Mouse (Mus musculus) forebrain, embryonic 16.5 days (tissue): ENCODE results near the gene Nxnl1. TPM values are rescaled to one million over a fixed set of nuclear protein-coding genes. Genes with fewer than 3 reads are reported as not detected.

ENCODE experiments used
- ATAC-seq: fragments of 200-750 bp; cut with Nextera tagmentation; 2 replicates; pipeline ENCODE4 v1.8.0; 2017; ENCODE audit warnings: mild to moderate bottlenecking, moderate library complexity
- H3K27ac ChIP-seq: fragments of 300-500 bp; sonication (generic); 2 replicates; pipeline ENCODE4 v1.5.1; 2014; ENCODE audit warnings: low read length, control low read depth
- H3K27me3 ChIP-seq: fragments of 300-500 bp; sonication (generic); replicated peaks from 2 replicates; pipeline ENCODE4 v1.6.1; 2014; ENCODE audit warnings: low read length; ENCODE audit not compliant: control insufficient read depth, insufficient read depth
- H3K36me3 ChIP-seq: fragments of 300-500 bp; sonication (generic); 2 replicates; pipeline ENCODE4 v1.6.1; 2014; ENCODE audit not compliant: control insufficient read depth, insufficient read depth
- H3K4me1 ChIP-seq: fragments of 300-500 bp; sonication (generic); replicated peaks from 2 replicates; pipeline ENCODE4 v1.6.1; 2014; ENCODE audit warnings: low read length; ENCODE audit not compliant: control insufficient read depth, insufficient read depth
- H3K4me2 ChIP-seq: fragments of 300-500 bp; sonication (generic); 2 replicates; pipeline ENCODE4 v1.6.1; 2014; ENCODE audit warnings: mild to moderate bottlenecking, low read length, control low read depth
- H3K4me3 ChIP-seq: fragments of 300-500 bp; sonication (generic); replicated peaks from 2 replicates; pipeline ENCODE4 v1.5.1; 2014; ENCODE audit warnings: mild to moderate bottlenecking, low read length, control low read depth
- H3K9ac ChIP-seq: fragments of 300-500 bp; sonication (generic); replicated peaks from 2 replicates; pipeline ENCODE4 v1.6.1; 2014; ENCODE audit warnings: low read depth, low read length, control low read depth
- H3K9me3 ChIP-seq: fragments of 300-500 bp; sonication (generic); 2 replicates; pipeline ENCODE4 v1.6.1; 2016; ENCODE audit warnings: low read length; ENCODE audit not compliant: control insufficient read depth
- WGBS: fragments of 180-500 bp; shearing (Covaris S2); extraction: QIAGEN DNeasy Blood & Tissue Kit; methylation state at CpG from one replicate; pipeline ENCODE4 v1.1.7; 2014; 5-methylcytosine and 5-hydroxymethylcytosine counted together
- polyA plus RNA-seq: library from polyadenylated mRNA; unstranded; fragments of >200 nt; fragmentation: Nextera tagmentation; extraction: Ambion mirVana; gene quantifications from 2 replicates; pipeline ENCODE4 v1.2.1, GENCODE M21; 2015

Gene Nxnl1
- polyA plus RNA-seq, 1 experiment from 2014 or later: not detected

DNA sequence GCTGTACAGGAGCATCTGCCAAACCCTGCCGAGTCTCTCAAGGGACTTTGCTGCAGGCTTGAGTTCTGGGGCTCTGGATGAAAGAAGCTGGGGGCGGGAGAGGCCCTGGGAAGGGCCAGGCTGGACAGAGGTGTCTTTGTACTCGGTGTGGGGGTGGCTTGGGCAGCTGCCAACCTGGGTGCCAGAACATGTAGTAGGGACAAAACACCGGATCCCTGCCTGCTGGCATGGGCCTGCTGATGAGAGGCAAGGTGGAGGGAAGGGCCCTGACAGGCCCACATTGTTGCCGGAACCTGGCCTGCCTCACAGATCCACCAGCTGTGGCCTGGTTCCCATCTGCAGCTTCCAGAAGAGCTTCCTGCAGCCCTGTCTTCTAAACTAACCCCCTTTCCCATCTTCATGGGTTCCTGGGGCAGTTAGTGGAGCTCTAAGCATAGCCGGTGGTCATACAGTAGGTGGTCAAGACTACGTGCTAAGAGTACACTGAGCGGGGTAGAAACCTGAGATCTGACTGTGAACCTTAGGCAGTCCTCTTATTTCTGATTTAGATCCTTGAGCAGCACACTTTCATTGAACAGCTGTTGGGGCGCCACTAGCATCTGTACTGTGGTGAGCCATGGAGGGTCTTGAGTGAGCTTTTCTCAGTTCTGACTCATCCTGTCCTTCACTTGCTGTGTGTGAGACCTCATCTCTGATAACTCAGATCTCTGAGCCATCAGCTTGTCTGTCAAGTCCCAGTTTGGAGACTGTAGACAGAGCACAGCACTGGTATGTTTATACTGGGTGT is 6.6 kb upstream of the Nxnl1 start:
- H3K36me3 ChIP-seq: no peaks in the 10 kb centered on the region
- no peaks in the 10 kb centered on the region for H3K27me3 ChIP-seq
- H3K4me2 ChIP-seq: peak overlapping the region; percentile 53
- WGBS: 37% methylated on average over 9 of the region's 9 CpGs
- no peaks in the 10 kb centered on the region for H3K9me3 ChIP-seq
- peak overlapping the region; percentile 18; the same call in 1 of the 2 replicates for H3K9ac ChIP-seq
- peak overlapping the region; percentile 14 for H3K4me3 ChIP-seq
- H3K27ac ChIP-seq: peak overlapping the region; percentile 72
- peaks cover 32% of the 10 kb centered on the region for H3K4me1 ChIP-seq
- peak; percentile 1; the same call in 1 of the 2 replicates for ATAC-seq

DNA sequence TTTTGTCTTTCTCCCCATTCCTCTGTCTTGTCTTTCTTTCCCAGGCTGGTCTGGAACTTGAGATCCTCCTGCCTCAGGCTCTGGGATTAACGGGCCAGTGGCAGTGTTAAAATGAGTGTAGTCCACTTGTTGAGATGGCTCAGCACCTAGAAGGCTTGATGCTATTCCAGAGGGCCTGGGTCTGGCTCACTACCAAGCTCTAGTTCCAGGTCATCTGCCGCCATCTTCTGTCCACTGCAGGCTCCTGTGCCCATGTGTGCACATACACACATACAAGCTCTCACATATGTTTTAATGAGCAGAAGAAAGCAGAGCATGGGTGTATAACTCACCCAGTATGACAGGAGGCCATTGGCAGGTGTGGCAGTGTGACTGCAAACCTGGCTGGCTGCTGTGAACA is 5.7 kb upstream of the Nxnl1 start:
- peak overlapping the region; percentile 53; the same call in 1 of the 2 replicates for H3K4me2 ChIP-seq
- peaks cover 32% of the 10 kb centered on the region for H3K4me1 ChIP-seq
- no peak for ATAC-seq
- H3K9me3 ChIP-seq: no peaks in the 10 kb centered on the region
- no peaks in the 10 kb centered on the region for H3K27me3 ChIP-seq
- H3K4me3 ChIP-seq: no peak overlapping the region
- no peaks in the 10 kb centered on the region for H3K36me3 ChIP-seq
- 73% methylated on average over 2 of the region's 2 CpGs for WGBS
- no peak overlapping the region for H3K9ac ChIP-seq
- H3K27ac ChIP-seq: peak overlapping the region; percentile 72

DNA sequence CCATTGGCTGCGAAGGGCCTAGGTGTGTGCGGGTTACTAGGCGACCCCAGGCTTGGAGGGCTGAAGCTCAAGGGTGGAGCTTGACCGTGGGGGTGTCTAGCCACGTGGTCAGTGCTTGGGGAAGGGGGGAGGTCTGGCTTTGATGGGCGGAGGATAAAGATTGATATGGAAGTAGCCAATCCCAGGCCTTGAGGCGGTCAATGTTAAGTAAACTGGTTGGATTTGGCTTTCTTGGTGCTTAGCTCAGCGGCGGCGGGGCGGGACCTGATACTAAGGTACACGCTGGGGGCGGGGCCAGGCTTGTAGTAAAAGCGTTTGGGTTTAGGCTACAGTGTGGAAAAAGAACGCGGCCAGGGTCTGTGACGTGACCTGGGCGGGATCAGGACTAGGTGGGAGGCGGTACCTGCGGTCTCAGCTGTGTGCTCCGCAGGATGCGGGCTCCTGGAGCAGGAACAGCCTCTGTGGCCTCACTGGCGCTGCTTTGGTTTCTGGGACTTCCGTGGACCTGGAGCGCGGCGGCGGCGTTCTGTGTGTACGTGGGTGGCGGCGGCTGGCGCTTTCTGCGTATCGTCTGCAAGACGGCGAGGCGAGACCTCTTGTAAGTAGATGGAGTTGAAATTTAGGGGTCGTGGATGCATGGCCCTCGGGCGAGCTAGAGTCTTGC is 4.0 kb upstream of the Nxnl1 start:
- peak; percentile 88 for ATAC-seq
- H3K9ac ChIP-seq: peak overlapping the region; percentile 56
- H3K27me3 ChIP-seq: no peaks in the 10 kb centered on the region
- WGBS: under 1% methylated on average over 41 of the region's 41 CpGs
- H3K27ac ChIP-seq: peak overlapping the region; percentile 79
- H3K4me3 ChIP-seq: peak overlapping the region; percentile 66
- peaks cover 32% of the 10 kb centered on the region for H3K4me1 ChIP-seq
- no peaks in the 10 kb centered on the region for H3K36me3 ChIP-seq
- H3K4me2 ChIP-seq: peak overlapping the region; percentile 53
- no peaks in the 10 kb centered on the region for H3K9me3 ChIP-seq

DNA sequence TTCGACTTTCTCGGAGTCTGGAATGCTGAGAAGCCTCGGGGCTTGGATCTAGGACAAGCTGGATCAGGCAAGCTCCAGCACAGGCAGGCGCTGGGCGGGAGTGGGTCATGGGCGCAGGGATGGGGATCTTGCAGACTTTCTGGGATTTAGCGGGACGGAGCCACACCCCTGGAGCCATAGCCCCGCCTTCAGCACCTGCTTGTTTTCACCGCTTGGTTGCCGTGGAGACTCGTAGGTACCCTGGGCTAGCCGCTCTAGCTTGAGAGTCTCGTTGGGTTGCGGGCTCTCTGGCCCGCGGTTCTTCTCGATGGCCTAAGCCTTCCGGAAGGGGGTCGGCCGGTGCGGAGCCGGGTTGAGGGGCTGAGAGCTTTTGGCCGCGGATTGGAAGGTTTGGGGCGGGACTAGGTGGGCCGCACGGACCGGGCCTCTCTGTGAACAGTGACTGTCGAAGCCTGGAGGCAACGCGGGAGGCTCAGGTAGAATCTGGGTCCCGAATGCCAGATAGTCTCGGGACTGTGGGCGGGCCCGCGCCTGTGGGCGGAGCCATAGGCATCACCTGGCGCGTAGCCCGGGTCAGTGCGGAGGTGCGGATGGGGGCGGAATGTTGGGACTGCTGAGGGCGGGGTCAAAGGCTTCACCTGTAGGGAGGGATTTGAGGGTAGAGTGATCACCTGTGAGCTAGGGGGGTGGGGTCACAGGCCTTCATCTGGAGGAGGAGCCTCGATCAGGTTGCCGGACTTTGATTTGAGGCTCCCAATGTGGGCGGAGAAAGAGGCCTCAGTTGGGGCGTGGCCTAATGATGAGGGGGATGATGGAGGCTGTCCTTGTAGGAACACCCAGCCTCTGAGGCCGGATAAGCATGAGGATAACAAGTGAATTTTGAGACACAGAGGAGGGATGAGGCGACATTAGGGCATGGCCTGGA is 3.2 kb upstream of the Nxnl1 start:
- 1% methylated on average over 51 of the region's 51 CpGs for WGBS
- Histone ChIP-seq H3K4me3 (peak overlapping the region; percentile 66), H3K27ac (peak overlapping the region; percentile 79), H3K9ac (peak overlapping the region; percentile 56), H3K9me3 (no peaks in the 10 kb centered on the region), H3K36me3 (no peaks in the 10 kb centered on the region), H3K27me3 (no peaks in the 10 kb centered on the region), H3K4me1 (peaks cover 32% of the 10 kb centered on the region), H3K4me2 (peak overlapping the region; percentile 53)
- peak; percentile 81 for ATAC-seq

DNA sequence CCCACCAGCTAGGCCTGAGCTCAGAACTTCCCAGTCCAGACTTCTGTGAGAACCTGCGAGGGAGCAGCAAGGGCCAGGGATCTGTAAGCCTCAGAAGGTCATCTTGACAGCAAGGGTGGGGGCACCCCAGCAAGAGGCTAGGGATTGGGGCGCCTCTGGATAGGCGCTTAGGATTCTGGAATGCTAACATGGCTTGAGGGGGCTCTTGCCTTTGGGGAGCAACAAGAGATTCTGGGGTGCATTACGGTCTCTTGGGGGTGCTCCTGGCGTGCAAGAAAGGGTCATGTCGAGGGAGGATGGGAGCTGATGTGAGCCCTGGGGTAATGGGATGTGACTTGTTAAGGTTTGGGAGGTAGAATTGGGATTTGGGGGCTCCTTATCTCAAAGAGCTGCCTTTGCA is 2.5 kb upstream of the Nxnl1 start:
- ATAC-seq: no peak
- Histone ChIP-seq H3K9me3 (no peaks in the 10 kb centered on the region), H3K4me3 (peak overlapping the region; percentile 66), H3K4me1 (peaks cover 30% of the 10 kb centered on the region), H3K27me3 (no peaks in the 10 kb centered on the region), H3K9ac (peak overlapping the region; percentile 56), H3K27ac (peak overlapping the region; percentile 79), H3K36me3 (no peaks in the 10 kb centered on the region), H3K4me2 (peak overlapping the region; percentile 53)
- 20% methylated on average over 6 of the region's 6 CpGs for WGBS

DNA sequence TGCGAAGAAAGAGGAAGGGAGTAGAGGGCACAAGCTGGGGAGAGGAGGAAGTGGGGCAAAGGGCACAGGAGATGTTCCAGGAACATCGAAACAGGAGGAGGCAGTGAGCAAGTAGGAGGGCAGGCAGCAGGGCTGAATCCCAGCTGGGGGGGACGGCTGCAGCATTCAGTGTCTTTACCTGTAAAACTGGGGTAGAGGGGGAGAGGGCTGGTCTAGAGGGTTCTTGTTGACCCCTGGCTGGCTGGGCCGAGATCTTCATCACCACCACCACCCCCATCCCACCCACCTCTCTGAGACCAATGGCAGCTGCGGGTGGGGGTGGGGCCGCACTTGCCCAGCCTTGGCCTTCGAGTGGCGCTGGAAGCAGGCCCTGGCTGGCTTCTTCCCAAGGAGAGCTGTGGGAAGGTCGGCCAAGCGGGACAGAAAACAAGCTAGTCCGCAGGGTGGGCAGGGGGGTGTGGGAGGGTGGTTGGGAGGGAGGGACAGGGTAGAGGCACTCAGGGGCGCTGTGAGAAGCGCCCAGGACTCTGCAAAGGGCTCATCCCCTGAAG is 2.1 kb upstream of the Nxnl1 start, which contains the start of gene Slc27a1:
Slc27a1 (plus strand) TSS at position 496 of the 551 bp plus-strand sequence.
- no peaks in the 10 kb centered on the region for H3K27me3 ChIP-seq
- peak within 1 kb of the TSS; percentile 56 for H3K9ac ChIP-seq
- ATAC-seq: no peak

DNA sequence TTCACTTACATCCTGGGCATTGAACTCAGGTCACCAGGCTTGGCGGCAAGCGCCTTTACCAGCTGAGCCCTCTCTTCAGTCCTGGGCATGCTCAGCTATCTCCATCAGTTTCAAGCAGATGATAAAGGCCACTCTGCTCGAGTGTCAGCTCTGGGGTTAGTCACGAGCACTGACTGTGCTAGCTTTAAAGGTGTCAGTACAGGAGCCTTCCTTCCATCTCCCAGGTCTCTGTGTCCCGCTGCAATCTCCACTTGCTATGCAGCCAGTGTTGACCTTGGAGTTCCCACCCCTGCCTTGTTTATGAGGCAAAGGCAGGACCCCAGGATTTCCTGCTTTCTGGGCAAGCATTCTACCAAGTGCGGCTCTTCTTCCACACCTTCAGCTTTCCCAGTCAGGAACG is 1.2 kb upstream of the Nxnl1 start:
- Histone ChIP-seq H3K4me2 (no peak overlapping the region), H3K4me3 (no peak overlapping the region), H3K27ac (no peak overlapping the region), H3K4me1 (peaks cover 28% of the 10 kb centered on the region), H3K27me3 (peaks cover 3% of the 10 kb centered on the region; the same call in 1 of the 2 replicates), H3K9ac (no peak overlapping the region), H3K9me3 (no peaks in the 10 kb centered on the region), H3K36me3 (no peaks in the 10 kb centered on the region)
- ATAC-seq: no peak
- 81% methylated on average over 7 of the region's 7 CpGs for WGBS

More for the DNA sequence above, 2.1 kb upstream of the Nxnl1 start, which contains the start of gene Slc27a1:
- Histone ChIP-seq H3K36me3 (no peaks in the 10 kb centered on the region), H3K4me3 (peak within 1 kb of the TSS; percentile 66), H3K4me2 (peak within 1 kb of the TSS; percentile 53), H3K27ac (peak within 1 kb of the TSS; percentile 79), H3K4me1 (peaks cover 30% of the 10 kb centered on the region), H3K9me3 (no peaks in the 10 kb centered on the region)
- WGBS: 11% methylated on average over 13 of the region's 13 CpGs

DNA sequence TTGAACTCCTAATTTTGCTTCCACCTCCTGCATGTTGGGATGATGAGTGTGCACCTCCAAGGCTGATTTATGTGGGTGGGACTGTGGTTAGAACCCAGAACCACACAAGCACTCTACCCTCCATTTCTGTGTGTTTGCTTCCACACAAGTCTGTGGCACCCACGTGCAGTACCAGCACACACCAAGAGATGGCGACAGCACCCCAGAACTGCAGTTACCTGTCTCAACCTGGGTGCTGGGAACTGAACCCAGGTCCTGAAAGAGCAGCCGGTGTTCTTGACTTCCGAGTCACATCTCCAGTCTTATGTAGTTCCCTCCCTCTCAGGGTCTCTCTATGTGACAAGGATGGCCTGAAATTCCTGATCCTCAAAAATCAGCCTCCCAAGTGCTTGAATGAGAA is 2.4 kb downstream of the Nxnl1 start:
- H3K4me2 ChIP-seq: no peak overlapping the region
- no peak overlapping the region for H3K9ac ChIP-seq
- H3K27me3 ChIP-seq: peaks cover 34% of the 10 kb centered on the region
- no peaks in the 10 kb centered on the region for H3K9me3 ChIP-seq
- no peak for ATAC-seq
- 94% methylated on average over 4 of the region's 4 CpGs for WGBS
- no peaks in the 10 kb centered on the region for H3K36me3 ChIP-seq
- no peak overlapping the region for H3K27ac ChIP-seq
- H3K4me1 ChIP-seq: peaks cover 12% of the 10 kb centered on the region
- no peak overlapping the region for H3K4me3 ChIP-seq
